In the genomic region with DNA sequence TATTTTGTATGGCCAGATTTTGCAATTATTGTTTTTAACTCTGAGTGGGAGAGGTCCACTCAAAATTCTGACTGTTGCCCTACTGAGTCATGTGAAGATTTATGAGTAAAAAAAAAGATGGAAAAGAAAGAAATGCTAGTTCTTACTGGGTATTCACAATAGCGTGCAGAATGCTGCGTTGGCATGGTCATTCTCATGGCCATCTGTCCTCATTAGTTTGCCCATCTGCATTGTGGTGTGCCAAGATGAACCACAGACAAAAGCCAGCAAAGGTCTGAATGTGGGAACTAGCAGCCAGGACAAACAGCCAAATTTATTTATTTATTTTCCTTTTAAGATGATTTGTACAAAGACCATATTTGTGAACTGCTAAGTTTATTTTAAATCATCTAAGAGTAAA, we compare ENCODE assay signal across 18 mouse cellular contexts.
A peak's percentile ranks its signal among the peaks of the same experiment; 100 is the strongest.
DNase-seq lines count a peak whose midpoint lies in the region; ATAC-seq and TF ChIP-seq lines count a peak whose summit lies in the region.
"Had no signal": no experiment of that assay in that cellular context is flagged by ENCODE, and none has a peak within 500 bp of the region (broad histone marks: within the 10 kb centered on the region; RNA-seq: fewer than 3 reads in every experiment).

No protein-coding gene starts in this region.

- H3K9me3 ChIP-seq in hindbrain, embryonic 14.5 days (ENCODE audit: control insufficient read depth, low read length), result no peaks in the 10 kb centered on the region
- no peaks in the 10 kb centered on the region for H3K9me3 ChIP-seq in hindbrain, embryonic 13.5 days
- no peaks in the 10 kb centered on the region for H3K9me3 ChIP-seq in midbrain, postnatal 0 days (ENCODE audit: low read length)
- no peaks in the 10 kb centered on the region for H3K9me3 ChIP-seq in midbrain, embryonic 10.5 days (replicated peaks)
- no peaks in the 10 kb centered on the region for H3K9me3 ChIP-seq in forebrain, postnatal 0 days (ENCODE audit: low read length)
- H3K9me3 ChIP-seq: embryonic facial prominence, embryonic 15.5 days; midbrain, embryonic 12.5 days; neural tube, embryonic 13.5 days had no signal

- no peak for TF ChIP-seq CTCF in midbrain, postnatal 0 days (IDR thresholded peaks at IDR 0.05)
- no peak for TF ChIP-seq CTCF in forebrain, postnatal 0 days (IDR thresholded peaks at IDR 0.05; ENCODE audit: low read depth)

- WGBS in hindbrain, embryonic 14.5 days, result 53% methylated on average over 2 of the region's 2 CpGs
- WGBS in hindbrain, embryonic 13.5 days, result 53% methylated on average over 2 of the region's 2 CpGs
- WGBS in midbrain, postnatal 0 days, result 81% methylated on average over 2 of the region's 2 CpGs
- 89% methylated on average over 2 of the region's 2 CpGs for WGBS in midbrain, embryonic 10.5 days
- 42% methylated on average over 2 of the region's 2 CpGs for WGBS in forebrain, postnatal 0 days

- no peak overlapping the region for H3K9ac ChIP-seq in hindbrain, embryonic 14.5 days
- no peak overlapping the region for H3K9ac ChIP-seq in hindbrain, embryonic 13.5 days
- no peak overlapping the region for H3K9ac ChIP-seq in midbrain, postnatal 0 days (replicated peaks; ENCODE audit: low read length, poor library complexity, severe bottlenecking)
- H3K9ac ChIP-seq in forebrain, postnatal 0 days, result no peak overlapping the region
- H3K9ac ChIP-seq: embryonic facial prominence, embryonic 15.5 days; midbrain, embryonic 12.5 days; neural tube, embryonic 13.5 days had no signal

- H3K27ac ChIP-seq in hindbrain, embryonic 14.5 days, result no peak overlapping the region
- H3K27ac ChIP-seq in hindbrain, embryonic 13.5 days, result no peak overlapping the region
- H3K27ac ChIP-seq in midbrain, postnatal 0 days (ENCODE audit: low read depth, low read length), result no peak overlapping the region
- no peak overlapping the region for H3K27ac ChIP-seq in midbrain, embryonic 10.5 days (replicated peaks)
- H3K27ac ChIP-seq in forebrain, postnatal 0 days (ENCODE audit: low read depth, low read length), result no peak overlapping the region
- H3K27ac ChIP-seq: embryonic facial prominence, embryonic 15.5 days; midbrain, embryonic 12.5 days; neural tube, embryonic 13.5 days had no signal

- no peaks in the 10 kb centered on the region for H3K27me3 ChIP-seq in hindbrain, embryonic 14.5 days (ENCODE audit: control insufficient read depth, insufficient read depth, low read length)
- H3K27me3 ChIP-seq in hindbrain, embryonic 13.5 days, result no peaks in the 10 kb centered on the region
- no peaks in the 10 kb centered on the region for H3K27me3 ChIP-seq in midbrain, postnatal 0 days (ENCODE audit: insufficient read depth, low read length)
- no peaks in the 10 kb centered on the region for H3K27me3 ChIP-seq in midbrain, embryonic 10.5 days (ENCODE audit: low read depth, poor library complexity, severe bottlenecking)
- no peaks in the 10 kb centered on the region for H3K27me3 ChIP-seq in forebrain, postnatal 0 days (ENCODE audit: insufficient read depth, low read length)
- H3K27me3 ChIP-seq: embryonic facial prominence, embryonic 15.5 days; midbrain, embryonic 12.5 days; neural tube, embryonic 13.5 days had no signal

- no peak overlapping the region for H3K4me3 ChIP-seq in hindbrain, embryonic 14.5 days (replicated peaks; ENCODE audit: low read length)
- no peak overlapping the region for H3K4me3 ChIP-seq in hindbrain, embryonic 13.5 days
- no peak overlapping the region for H3K4me3 ChIP-seq in midbrain, postnatal 0 days (ENCODE audit: low read depth, low read length)
- H3K4me3 ChIP-seq in midbrain, embryonic 10.5 days, result no peak overlapping the region
- H3K4me3 ChIP-seq in forebrain, postnatal 0 days (ENCODE audit: low read depth, low read length), result no peak overlapping the region
- H3K4me3 ChIP-seq: embryonic facial prominence, embryonic 15.5 days; midbrain, embryonic 12.5 days; neural tube, embryonic 13.5 days had no signal

- no peak overlapping the region for H3K4me2 ChIP-seq in hindbrain, embryonic 14.5 days (replicated peaks)
- H3K4me2 ChIP-seq in hindbrain, embryonic 13.5 days, result no peak overlapping the region
- no peak overlapping the region for H3K4me2 ChIP-seq in midbrain, postnatal 0 days (ENCODE audit: low read depth, low read length, poor library complexity, severe bottlenecking)
- no peak overlapping the region for H3K4me2 ChIP-seq in forebrain, postnatal 0 days (ENCODE audit: low read depth)
- H3K4me2 ChIP-seq: embryonic facial prominence, embryonic 15.5 days; midbrain, embryonic 12.5 days; neural tube, embryonic 13.5 days had no signal

- ATAC-seq in hindbrain, embryonic 14.5 days (ENCODE audit: low FRiP score), result peak; percentile 69
- ATAC-seq in hindbrain, embryonic 13.5 days (ENCODE audit: low FRiP score), result no peak
- no peak for ATAC-seq in midbrain, postnatal 0 days (ENCODE audit: low FRiP score)
- no peak for ATAC-seq in forebrain, postnatal 0 days
- ATAC-seq: lung, postnatal 0 days had no signal

- peak; percentile 43 for DNase-seq in hindbrain, embryonic 14.5 days (ENCODE audit: low spot score)
- DNase-seq in midbrain, postnatal 0 days (ENCODE audit: low spot score), result peak; percentile 72
- DNase-seq in midbrain, embryonic 10.5 days (ENCODE audit: low spot score), result no peak
- DNase-seq in cerebellum, adult 9-10 months, result peak; percentile 98
- DNase-seq in forebrain, postnatal 0 days, result peak; percentile 29
- DNase-seq in gastrocnemius, postnatal 4 days (ENCODE audit: low spot score in 2 of 2), result no peak
- no peak for DNase-seq in right cerebral cortex, postnatal 4 days
- DNase-seq: heart, postnatal 4 days; kidney, adult 9 months; kidney, postnatal 36 days; liver; right cerebral cortex, adult 18-20 months; thymus, postnatal 14 days had no signal

- H3K36me3 ChIP-seq in hindbrain, embryonic 14.5 days (replicated peaks; ENCODE audit: control insufficient read depth, insufficient read depth), result no peaks in the 10 kb centered on the region
- no peaks in the 10 kb centered on the region for H3K36me3 ChIP-seq in hindbrain, embryonic 13.5 days
- H3K36me3 ChIP-seq in midbrain, postnatal 0 days (ENCODE audit: insufficient read depth, low read length), result no peaks in the 10 kb centered on the region
- H3K36me3 ChIP-seq in midbrain, embryonic 10.5 days, result no peaks in the 10 kb centered on the region
- no peaks in the 10 kb centered on the region for H3K36me3 ChIP-seq in forebrain, postnatal 0 days (ENCODE audit: insufficient read depth)
- H3K36me3 ChIP-seq: embryonic facial prominence, embryonic 15.5 days; midbrain, embryonic 12.5 days; neural tube, embryonic 13.5 days had no signal

- H3K4me1 ChIP-seq in hindbrain, embryonic 14.5 days (replicated peaks; ENCODE audit: control insufficient read depth, insufficient read depth, low read length), result 0 out of 2 replicates have a peak, but pooled peaks cover 5% of the 10 kb centered on the region
- H3K4me1 ChIP-seq in hindbrain, embryonic 13.5 days (replicated peaks), result no peaks in the 10 kb centered on the region
- no peaks in the 10 kb centered on the region for H3K4me1 ChIP-seq in midbrain, postnatal 0 days (ENCODE audit: insufficient read depth, low read length)
- H3K4me1 ChIP-seq in midbrain, embryonic 10.5 days, result no peaks in the 10 kb centered on the region
- H3K4me1 ChIP-seq in forebrain, postnatal 0 days (ENCODE audit: insufficient read depth), result 0 out of 2 replicates have a peak, but pooled peaks cover 6% of the 10 kb centered on the region
- H3K4me1 ChIP-seq: embryonic facial prominence, embryonic 15.5 days; midbrain, embryonic 12.5 days; neural tube, embryonic 13.5 days had no signal

Comparison
In these comparisons a context has a peak if more than half of its experiments do, and no peak if none do; other contexts are left out.
1. DNase-seq: peak in hindbrain, embryonic 14.5 days (single experiment), midbrain, postnatal 0 days (single experiment), cerebellum, adult 9-10 months (single experiment) and forebrain, postnatal 0 days (single experiment); none in midbrain, embryonic 10.5 days (single experiment), gastrocnemius, postnatal 4 days (0 of 2) and right cerebral cortex, postnatal 4 days (single experiment).